Mouse (Mus musculus) liver, postnatal 0 days (tissue): ENCODE data around the gene Txnl4b.
A peak's percentile ranks its signal among the peaks of the same experiment; 100 is the strongest.

Source experiments
- CTCF ChIP-seq: sonication (generic); IDR thresholded peaks from 2 replicates; pipeline ENCODE4 v1.5.1; 2016; ENCODE audit warnings: antibody characterized with exemption, low read depth
- EP300 ChIP-seq: IDR thresholded peaks from 2 replicates; pipeline ENCODE4 v1.6.1; 2016; ENCODE audit warnings: antibody characterized with exemption, low read depth, mild to moderate bottlenecking

GRCm38 (mm10) chr8:109535140-109535990 lies 30.3 kb upstream of the Txnl4b start:
- TF ChIP-seq CTCF (peak; percentile 71), EP300 (no peak)
